Mouse (Mus musculus) stomach, embryonic 16.5 days (tissue): ENCODE results near the gene Kmt5c. TPM values are rescaled to one million over a fixed set of nuclear protein-coding genes. Genes with fewer than 3 reads are reported as not detected.

Experiments used
- ATAC-seq: fragments of 200-750 bp; cut with Nextera tagmentation; 2 replicates; pipeline ENCODE4 v1.8.0; 2017; ENCODE audit warnings: moderate number of reproducible peaks, moderate TSS enrichment; ENCODE audit not compliant: insufficient read depth, low FRiP score
- H3K27ac ChIP-seq: fragments of 300-500 bp; sonication (generic); 2 replicates; pipeline ENCODE4 v1.5.1; 2014; ENCODE audit warnings: low read length
- H3K27me3 ChIP-seq: fragments of 300-500 bp; sonication (generic); 2 replicates; pipeline ENCODE4 v1.6.1; 2014; ENCODE audit warnings: low read length, control low read depth, mixed read lengths; ENCODE audit not compliant: control insufficient read depth, insufficient read depth
- H3K36me3 ChIP-seq: fragments of 300-500 bp; sonication (generic); 2 replicates; pipeline ENCODE4 v1.6.1; 2014; ENCODE audit warnings: low read length; ENCODE audit not compliant: control insufficient read depth, insufficient read depth
- H3K4me1 ChIP-seq: fragments of 300-500 bp; sonication (generic); 2 replicates; pipeline ENCODE4 v1.6.1; 2014; ENCODE audit warnings: low read length, control low read depth, mixed read lengths; ENCODE audit not compliant: control insufficient read depth, insufficient read depth
- H3K4me2 ChIP-seq: fragments of 300-500 bp; sonication (generic); 2 replicates; pipeline ENCODE4 v1.6.1; 2014; ENCODE audit warnings: low read depth, low read length, mixed read lengths
- H3K4me3 ChIP-seq: fragments of 300-500 bp; sonication (generic); replicated peaks from 2 replicates; pipeline ENCODE4 v1.5.1; 2014; ENCODE audit warnings: mild to moderate bottlenecking, low read length
- H3K9ac ChIP-seq: fragments of 300-500 bp; sonication (generic); 2 replicates; pipeline ENCODE4 v1.6.1; 2014; ENCODE audit warnings: low read length
- H3K9me3 ChIP-seq: fragments of 300-500 bp; sonication (generic); replicated peaks from 2 replicates; pipeline ENCODE4 v1.6.1; 2016; ENCODE audit warnings: low read length, control low read depth; ENCODE audit not compliant: control insufficient read depth
- WGBS: fragments of 180-500 bp; shearing (Covaris S2); extraction: QIAGEN DNeasy Blood & Tissue Kit; methylation state at CpG from one replicate; pipeline ENCODE4 v1.1.7; 2014; 5-methylcytosine and 5-hydroxymethylcytosine counted together
- polyA plus RNA-seq: library from polyadenylated mRNA; unstranded; fragments of >200 nt; fragmentation: Nextera tagmentation; extraction: Ambion mirVana; gene quantifications from 2 replicates; pipeline ENCODE4 v1.2.1, GENCODE M21; 2015

Gene Kmt5c
- polyA plus RNA-seq, 1 experiment from 2014 or later, result 59.6 TPM

DNA sequence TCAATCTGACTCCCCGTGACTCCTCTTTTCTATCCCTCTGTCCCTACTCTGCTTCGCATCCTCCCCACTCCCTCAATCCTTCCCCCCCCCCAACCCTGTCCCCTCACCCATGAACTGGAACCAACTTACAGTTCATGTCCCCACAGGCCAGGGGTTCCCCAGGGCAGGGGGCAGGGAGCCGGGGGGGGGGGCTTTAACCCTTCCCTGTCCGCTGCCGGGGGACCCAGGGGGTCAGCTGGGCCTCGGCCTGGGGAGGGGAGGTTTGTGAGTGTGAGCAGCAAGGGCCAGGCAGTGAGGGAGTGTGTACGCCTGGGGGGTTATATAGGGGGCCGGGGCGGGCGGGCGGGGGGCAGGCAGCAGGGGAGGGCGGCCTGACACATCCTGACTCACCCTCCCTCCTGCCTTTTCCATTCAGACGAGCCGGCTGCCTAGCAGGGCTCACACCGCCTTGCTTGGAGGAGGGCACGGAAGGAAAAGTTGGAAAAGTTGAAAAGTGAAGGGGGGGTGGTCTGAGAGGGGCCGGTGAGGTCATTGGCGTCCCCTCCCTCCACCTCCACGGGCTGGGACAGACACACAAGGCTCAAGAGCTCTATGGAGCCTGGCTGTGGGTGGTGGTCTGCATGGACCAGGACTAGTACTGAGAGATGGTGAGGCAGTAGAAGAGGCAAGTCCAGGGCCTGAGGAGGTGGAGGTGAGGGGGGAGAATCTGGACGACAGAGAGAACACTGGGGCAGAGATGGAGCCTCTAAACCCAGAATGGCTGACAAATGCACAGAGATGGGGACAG lies 38.1 kb downstream of the Kmt5c start:
- WGBS, result 11% methylated on average over 20 of the region's 20 CpGs
- no peak for ATAC-seq
- H3K9ac ChIP-seq, result peak overlapping the region; percentile 65; the same call in 1 of the 2 replicates
- H3K27ac ChIP-seq, result no peak overlapping the region
- H3K36me3 ChIP-seq, result no peaks in the 10 kb centered on the region
- H3K4me2 ChIP-seq, result no peak overlapping the region
- peaks cover 44% of the 10 kb centered on the region for H3K27me3 ChIP-seq
- H3K4me3 ChIP-seq, result no peak overlapping the region
- H3K4me1 ChIP-seq, result peaks cover 27% of the 10 kb centered on the region
- no peaks in the 10 kb centered on the region for H3K9me3 ChIP-seq

DNA sequence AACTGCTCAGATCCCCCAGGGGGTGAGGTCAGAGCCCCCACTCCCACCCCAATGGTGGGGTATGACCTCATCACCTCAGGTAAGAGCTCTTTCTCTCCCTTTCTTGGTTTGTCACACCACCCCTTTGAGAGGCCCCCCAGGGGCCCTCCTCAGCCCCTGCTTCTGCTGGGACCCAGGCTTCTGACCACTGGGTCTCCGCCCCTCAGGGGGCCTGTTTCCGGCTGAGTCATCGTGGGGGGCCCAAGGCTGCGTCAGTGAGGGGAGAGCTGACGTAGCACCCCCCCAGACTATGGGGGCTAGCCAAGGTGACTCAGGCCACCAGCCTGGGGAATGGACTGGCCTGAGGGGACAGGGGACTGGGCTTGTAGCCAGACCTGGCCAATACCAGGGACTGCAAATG lies 40.0 kb downstream of the Kmt5c start:
- no peak overlapping the region for H3K4me2 ChIP-seq
- WGBS, result 27% methylated on average over 5 of the region's 5 CpGs
- H3K27ac ChIP-seq, result no peak overlapping the region
- peaks cover 44% of the 10 kb centered on the region for H3K27me3 ChIP-seq
- no peak overlapping the region for H3K4me3 ChIP-seq
- no peak overlapping the region for H3K9ac ChIP-seq
- ATAC-seq, result no peak
- H3K4me1 ChIP-seq, result peaks cover 27% of the 10 kb centered on the region
- no peaks in the 10 kb centered on the region for H3K36me3 ChIP-seq
- H3K9me3 ChIP-seq, result no peaks in the 10 kb centered on the region

DNA sequence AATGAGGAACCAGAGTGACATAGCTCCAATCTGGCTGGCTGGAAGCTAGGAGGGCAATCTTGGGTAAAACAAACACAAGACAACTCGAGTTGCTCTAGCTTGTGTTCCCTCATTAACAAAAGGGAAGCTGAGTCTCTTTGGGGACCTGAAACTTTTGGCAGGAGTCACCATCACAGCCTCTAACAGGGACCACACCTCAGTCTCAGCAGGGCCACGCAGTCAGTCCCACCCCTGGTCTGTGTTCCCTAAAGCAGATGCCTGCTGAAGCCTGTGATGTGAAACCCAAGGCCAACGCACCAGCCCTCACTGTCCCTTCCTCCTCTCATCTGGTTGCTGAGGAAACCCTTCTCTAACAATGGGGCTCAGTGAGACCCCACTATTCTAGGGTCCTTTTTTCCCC lies 42.2 kb downstream of the Kmt5c start:
- H3K27ac ChIP-seq, result no peak overlapping the region
- ATAC-seq, result no peak
- WGBS, result 44% methylated on average over 3 of the region's 3 CpGs

DNA sequence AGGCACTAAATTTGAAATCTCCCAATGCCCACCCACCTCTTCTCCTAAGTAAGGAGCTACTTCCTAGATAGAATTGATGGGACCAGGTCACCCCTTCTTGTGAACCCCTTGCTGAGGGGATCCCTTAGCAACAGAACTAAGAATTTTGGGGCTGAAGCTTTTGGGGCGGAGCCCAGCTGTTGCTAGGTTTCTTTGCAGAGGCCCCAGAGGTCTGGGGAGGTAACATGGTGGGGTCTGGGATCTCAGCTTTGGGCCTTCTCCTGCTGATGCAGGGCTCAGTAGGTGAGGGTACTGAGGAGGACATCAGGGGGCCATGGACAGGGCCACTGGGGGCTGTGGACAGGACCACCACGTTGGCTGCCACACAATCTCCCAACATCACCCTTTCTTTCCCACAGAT lies 42.8 kb downstream of the Kmt5c start, which contains the start of the genes Il11 and Tmem190:
Gene Il11 (minus strand): TSS at position 101 of the 400 bp plus-strand sequence.
Gene Tmem190 (plus strand): TSS at position 179 of the 400 bp plus-strand sequence.
- ATAC-seq, result no peak
- Histone ChIP-seq H3K9me3 (no peaks in the 10 kb centered on the region), H3K27me3 (peaks cover 16% of the 10 kb centered on the region), H3K36me3 (no peaks in the 10 kb centered on the region), H3K27ac (no peak within 1 kb of the TSS), H3K4me1 (peaks cover 14% of the 10 kb centered on the region), H3K9ac (0 out of 2 replicates have a peak within 1 kb of the TSS, but pooled peaks have one; percentile 18), H3K4me2 (no peak within 1 kb of the TSS), H3K4me3 (no peak within 1 kb of the TSS)
- 67% methylated on average over 2 of the region's 2 CpGs for WGBS

More for the DNA sequence above, 42.2 kb downstream of the Kmt5c start:
- Histone ChIP-seq H3K4me3 (no peak overlapping the region), H3K4me2 (no peak overlapping the region), H3K36me3 (no peaks in the 10 kb centered on the region), H3K9me3 (no peaks in the 10 kb centered on the region), H3K27me3 (peaks cover 22% of the 10 kb centered on the region), H3K4me1 (peaks cover 21% of the 10 kb centered on the region), H3K9ac (no peak overlapping the region)

GRCm38 (mm10) chr7:4783667-4784268 lies 43.9 kb downstream of the Kmt5c start:
- no peak overlapping the region for H3K4me3 ChIP-seq
- no peak overlapping the region for H3K9ac ChIP-seq
- H3K27me3 ChIP-seq, result peaks cover 6% of the 10 kb centered on the region
- H3K27ac ChIP-seq, result no peak overlapping the region
- peaks cover 17% of the 10 kb centered on the region for H3K4me1 ChIP-seq
- no peak for ATAC-seq
- H3K9me3 ChIP-seq, result no peaks in the 10 kb centered on the region
- no peak overlapping the region for H3K4me2 ChIP-seq
- no peaks in the 10 kb centered on the region for H3K36me3 ChIP-seq
- 76% methylated on average over 14 of the region's 14 CpGs for WGBS

GRCm38 (mm10) chr7:4788499-4789435 lies 48.9 kb downstream of the Kmt5c start:
- H3K27ac ChIP-seq, result peak overlapping the region; percentile 89
- WGBS, result 2% methylated on average over 64 of the region's 64 CpGs
- no peaks in the 10 kb centered on the region for H3K9me3 ChIP-seq
- no peaks in the 10 kb centered on the region for H3K27me3 ChIP-seq
- ATAC-seq, result peak; percentile 26; the same call in 1 of the 2 replicates
- peak overlapping the region; percentile 84 for H3K9ac ChIP-seq
- peak overlapping the region; percentile 93 for H3K4me2 ChIP-seq
- no peaks in the 10 kb centered on the region for H3K36me3 ChIP-seq
- peak overlapping the region; percentile 72 for H3K4me3 ChIP-seq
- H3K4me1 ChIP-seq, result peaks cover 8% of the 10 kb centered on the region

DNA sequence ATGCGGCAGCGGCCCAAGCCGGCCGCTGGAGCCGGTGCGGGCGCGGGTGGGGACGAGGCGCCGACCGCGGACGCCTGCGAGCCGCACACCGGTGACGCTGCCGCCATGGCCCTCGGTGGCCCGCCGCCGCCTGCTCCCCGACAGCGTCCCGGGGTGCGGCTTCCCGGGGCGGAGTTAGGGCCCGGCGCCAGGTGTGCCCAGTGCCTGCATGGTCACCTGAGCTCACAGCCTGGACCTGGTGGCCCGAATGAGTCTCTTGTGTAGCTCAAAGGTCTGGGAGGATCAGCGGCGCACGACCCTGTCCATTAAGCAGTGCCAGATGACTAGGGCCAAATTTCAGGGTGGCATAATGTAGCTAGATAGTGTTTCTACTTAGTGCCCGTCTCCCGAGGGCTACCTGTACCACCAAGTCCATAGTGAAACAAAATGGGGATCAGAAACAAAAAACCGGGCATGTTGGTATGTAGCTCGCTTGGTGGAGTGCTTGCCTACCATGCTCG lies 49.6 kb downstream of the Kmt5c start, which contains the start of gene Tmem238:
Gene Tmem238 (minus strand): TSS at position 221 of the 500 bp plus-strand sequence.
- Histone ChIP-seq H3K4me1 (peaks cover 15% of the 10 kb centered on the region), H3K27ac (peak within 1 kb of the TSS; percentile 89), H3K4me3 (peak within 1 kb of the TSS; percentile 72), H3K4me2 (peak within 1 kb of the TSS; percentile 93), H3K36me3 (peaks cover 6% of the 10 kb centered on the region; the same call in 1 of the 2 replicates), H3K9ac (peak within 1 kb of the TSS; percentile 84), H3K27me3 (no peaks in the 10 kb centered on the region), H3K9me3 (no peaks in the 10 kb centered on the region)
- peak; percentile 70 for ATAC-seq
- 7% methylated on average over 40 of the region's 40 CpGs for WGBS

DNA sequence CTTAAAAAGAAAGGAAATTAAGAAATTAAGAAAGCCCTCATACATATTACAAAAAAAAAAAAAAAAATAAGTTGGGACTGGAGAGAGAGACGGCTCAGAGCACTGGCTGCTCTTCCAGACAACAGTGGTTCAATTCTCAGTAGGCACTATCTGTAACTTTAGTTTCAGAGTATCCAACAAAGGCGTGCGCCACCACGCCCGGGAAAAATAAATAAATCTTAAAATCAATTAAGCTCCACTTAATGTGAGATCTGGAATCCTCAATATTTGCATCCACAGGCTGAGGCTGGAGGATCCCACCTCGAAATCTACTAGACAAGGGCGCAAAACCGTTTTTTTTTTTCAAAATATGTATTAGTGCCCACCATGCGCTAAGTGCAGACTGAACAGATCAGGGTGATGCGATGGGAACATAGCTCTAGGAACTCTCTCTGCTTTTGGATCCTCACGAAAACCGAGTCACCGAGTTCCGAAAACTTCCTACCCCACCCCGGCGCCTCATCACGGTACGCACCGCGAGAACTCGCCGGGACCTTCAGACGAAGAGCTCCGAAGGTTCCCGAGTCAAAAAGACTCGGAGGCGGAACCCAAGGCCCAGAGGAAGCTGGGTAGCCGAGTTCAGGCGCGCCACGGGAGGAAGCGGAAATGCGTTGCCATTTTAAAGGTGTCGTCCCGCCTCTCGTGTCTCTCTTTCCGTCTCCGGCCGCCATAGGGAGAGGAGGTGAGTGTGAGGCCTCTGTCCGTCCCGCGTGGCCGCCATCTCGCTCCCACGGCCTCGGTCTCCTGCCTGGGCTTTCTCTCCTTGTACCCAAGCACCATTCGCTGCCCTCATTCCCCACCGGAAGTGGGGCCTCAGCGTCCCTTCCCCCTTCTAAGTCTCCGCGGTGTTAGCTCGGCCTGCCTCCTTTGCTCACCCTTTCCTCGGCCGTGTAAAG lies 52.6 kb downstream of the Kmt5c start, which contains the start of gene Rpl28:
Gene Rpl28 (plus strand): TSS at position 597 of the 935 bp plus-strand sequence.
- Histone ChIP-seq H3K27me3 (no peaks in the 10 kb centered on the region), H3K4me3 (peak within 1 kb of the TSS; percentile 96), H3K4me2 (peak within 1 kb of the TSS; percentile 74), H3K36me3 (peaks cover 20% of the 10 kb centered on the region), H3K9ac (peak within 1 kb of the TSS; percentile 99), H3K9me3 (no peaks in the 10 kb centered on the region), H3K27ac (peak within 1 kb of the TSS; percentile 96), H3K4me1 (peaks cover 21% of the 10 kb centered on the region)
- WGBS, result under 1% methylated on average over 54 of the region's 54 CpGs
- peak; percentile 90 for ATAC-seq
